Mouse (Mus musculus): ENCODE data around the gene Arid3a.

Gene Arid3a

DNA sequence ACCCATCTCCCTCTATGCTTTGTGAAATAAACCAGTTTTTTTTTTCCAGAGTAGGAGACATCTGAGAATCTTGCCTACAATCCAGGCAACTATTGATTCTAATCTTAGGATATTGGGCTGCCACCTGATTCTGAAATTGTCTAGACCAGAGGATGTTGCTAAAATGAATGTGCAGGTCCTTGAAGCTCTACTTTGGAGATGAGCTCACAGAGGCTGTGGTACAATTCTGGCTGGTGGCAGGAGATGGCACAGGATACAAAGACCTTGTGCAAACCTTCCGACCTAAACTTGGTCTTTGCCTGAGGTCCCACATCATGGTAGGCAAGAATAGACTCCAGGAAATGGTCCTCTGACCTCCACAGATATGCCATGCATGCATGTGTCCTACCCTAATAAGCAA lies 68.8 kb downstream of the Arid3a start:
- DNase-seq (ENCODE audit: low read depth), result peak; percentile 51

DNA sequence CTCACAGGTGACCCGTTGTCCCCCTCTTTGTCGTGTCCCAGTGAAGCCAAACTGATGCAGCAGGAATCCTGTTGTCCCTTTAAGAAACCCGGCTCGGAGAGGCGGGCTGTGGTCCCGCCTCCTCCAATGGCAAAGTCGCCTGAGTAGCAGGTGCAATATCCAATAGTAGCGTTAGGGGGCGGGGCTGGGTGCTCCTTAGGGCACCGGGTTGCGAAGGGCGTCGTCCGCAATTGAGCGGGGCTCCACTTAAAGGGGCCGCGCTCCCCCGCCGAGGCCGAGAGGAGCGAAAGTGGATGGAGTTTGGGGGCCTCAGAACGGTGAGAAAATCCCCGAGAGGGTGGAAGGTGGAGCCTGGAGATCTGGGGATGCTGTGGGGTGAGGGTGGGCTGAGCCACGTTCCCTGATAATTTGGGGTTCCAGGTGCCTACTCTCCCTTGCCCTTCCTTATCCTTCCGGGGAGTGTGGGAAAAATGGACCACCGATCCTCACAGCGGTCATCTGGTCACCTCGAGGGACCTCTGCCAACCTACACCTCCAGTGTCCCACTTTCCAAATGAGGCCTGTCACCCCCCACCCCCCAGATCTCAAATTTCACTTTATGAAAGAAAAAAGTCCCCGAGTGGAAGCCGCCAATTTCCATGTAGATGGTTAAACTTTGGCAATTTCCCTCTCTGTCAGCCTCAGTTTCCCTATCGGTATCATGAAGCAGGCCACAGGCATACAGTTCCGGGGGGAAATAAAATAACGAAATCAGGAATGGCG lies 69.6 kb downstream of the Arid3a start, which contains the start of gene Abca7:
Gene Abca7, plus strand, starts transcription at position 223 of the 762 bp plus-strand sequence.
- DNase-seq (ENCODE audit: low read depth), result peak; percentile 96

GRCm38 (mm10) chr10:79997034-79997760 lies 70.4 kb downstream of the Arid3a start:
- peak; percentile 64 for DNase-seq (ENCODE audit: low read depth)

DNA sequence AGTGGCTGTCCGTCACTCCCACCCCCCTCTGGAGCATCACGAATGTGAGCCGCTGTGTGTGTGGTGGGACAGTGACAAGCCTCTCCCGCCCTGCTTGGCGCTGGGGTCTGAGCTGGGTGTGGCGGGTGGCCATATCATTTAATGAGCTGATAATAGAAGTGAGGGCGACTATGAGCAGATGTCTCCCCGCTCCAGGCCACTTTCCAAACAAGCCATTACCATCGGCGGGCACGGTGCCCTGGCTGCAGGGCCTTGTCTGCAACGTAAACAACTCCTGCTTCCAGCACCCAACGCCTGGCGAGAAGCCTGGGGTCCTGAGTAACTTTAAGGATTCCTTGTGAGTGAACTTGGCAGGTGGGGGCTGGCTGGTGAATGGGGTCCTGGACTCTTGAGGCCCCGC lies 71.0 kb downstream of the Arid3a start:
- DNase-seq (ENCODE audit: low read depth), result no peak

GRCm38 (mm10) chr10:80001945-80002344 lies 75.1 kb downstream of the Arid3a start:
- DNase-seq (ENCODE audit: low read depth), result no peak

DNA sequence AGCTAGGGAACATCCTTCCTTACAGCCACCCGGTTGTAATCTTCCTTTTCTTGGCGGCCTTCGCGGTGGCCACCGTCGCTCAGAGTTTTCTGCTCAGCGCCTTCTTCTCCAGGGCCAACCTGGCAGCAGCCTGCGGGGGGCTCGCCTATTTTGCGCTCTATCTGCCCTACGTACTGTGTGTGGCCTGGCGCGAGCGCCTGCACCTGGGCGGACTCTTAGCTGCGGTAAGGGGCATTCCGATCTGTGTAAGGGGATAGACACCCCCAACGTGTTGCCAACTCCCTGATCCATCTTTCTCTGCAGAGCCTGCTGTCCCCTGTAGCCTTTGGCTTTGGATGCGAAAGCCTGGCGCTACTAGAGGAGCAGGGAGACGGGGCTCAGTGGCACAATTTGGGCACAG lies 76.0 kb downstream of the Arid3a start:
- no peak for DNase-seq (ENCODE audit: low read depth)

DNA sequence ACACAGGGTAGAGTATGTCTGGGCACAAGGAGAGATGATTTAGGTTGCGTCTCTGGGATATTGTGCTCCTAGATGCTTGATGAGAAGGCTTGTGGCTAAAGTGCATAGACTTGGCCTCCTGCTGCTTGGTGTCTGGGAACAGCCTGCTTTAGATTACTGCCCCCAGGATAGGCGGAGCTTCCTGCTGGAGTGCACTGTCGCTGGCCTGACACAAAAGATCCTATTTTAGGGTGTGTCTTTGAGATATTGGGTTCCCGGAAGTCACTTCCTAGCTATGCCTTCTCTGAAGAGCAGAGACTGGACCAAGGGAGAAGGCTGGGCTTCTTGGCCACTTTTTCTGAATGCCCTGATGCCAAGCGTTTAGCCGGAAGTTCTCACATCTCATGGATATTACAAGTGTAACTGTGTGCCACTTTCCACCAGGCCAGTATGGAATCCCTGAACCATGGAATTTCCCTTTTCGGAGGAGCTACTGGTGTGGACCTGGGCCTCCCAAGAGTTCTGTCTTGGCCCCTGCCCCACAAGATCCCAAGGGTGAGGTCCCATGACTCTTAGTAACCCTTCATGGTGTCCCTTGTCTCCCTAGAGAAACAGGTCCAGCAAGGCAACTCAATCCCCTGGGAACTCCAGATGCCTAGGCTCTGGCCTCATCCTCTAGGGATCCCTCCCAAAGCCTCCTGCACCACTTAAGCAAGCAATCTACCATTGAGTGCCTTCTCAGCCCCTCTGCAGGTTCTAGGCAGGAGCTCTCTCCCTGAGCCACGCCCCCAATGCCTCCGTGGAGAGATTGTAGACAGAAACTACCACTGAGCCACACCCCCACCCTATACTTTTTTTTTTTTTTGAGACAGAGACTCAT lies 76.8 kb downstream of the Arid3a start:
- DNase-seq (ENCODE audit: low read depth), result no peak

DNA sequence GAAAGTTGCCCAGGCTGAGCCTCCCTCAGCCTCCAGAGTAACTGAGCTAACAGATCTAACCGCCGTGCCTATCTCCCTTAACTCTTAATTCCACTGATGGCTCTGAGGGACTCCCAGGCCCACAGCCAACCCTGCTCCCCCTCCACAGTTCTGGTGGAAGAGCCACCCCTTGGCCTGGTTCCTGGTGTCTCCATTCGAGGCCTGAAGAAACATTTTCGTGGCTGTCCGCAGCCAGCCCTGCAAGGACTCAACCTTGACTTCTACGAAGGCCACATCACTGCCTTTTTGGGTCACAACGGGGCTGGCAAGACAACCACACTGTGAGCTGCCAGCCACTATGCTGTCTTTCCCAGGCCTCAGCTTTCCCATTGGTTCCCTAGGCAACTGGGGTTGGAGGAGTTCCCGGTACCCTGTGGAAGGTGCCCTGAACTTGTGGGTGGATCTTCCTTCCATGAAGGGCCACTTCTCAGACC lies 77.4 kb downstream of the Arid3a start:
- DNase-seq (ENCODE audit: low read depth), result no peak
